ENCODE assay signal across 8 mouse cellular contexts in genomic region chr12:30369786-30370185, GRCm38 (mm10). TPM values are rescaled to one million over a fixed set of nuclear protein-coding genes. Genes with fewer than 3 reads are reported as not detected.
DNase-seq lines count a peak whose midpoint lies in the region; ATAC-seq lines count a peak whose summit lies in the region.

No protein-coding gene starts in this region.

- H3K4me3 ChIP-seq in forebrain, embryonic 16.5 days (replicated peaks; ENCODE audit: low read length): no peak overlapping the region
- no peak overlapping the region for H3K4me3 ChIP-seq in hindbrain, embryonic 11.5 days (ENCODE audit: low read depth, low read length)

- no peaks in the 10 kb centered on the region for H3K9me3 ChIP-seq in forebrain, embryonic 16.5 days (ENCODE audit: control insufficient read depth, low read length)
- no peaks in the 10 kb centered on the region for H3K9me3 ChIP-seq in hindbrain, embryonic 11.5 days (ENCODE audit: control insufficient read depth, low read length)

- no peaks in the 10 kb centered on the region for H3K27me3 ChIP-seq in forebrain, embryonic 16.5 days (replicated peaks; ENCODE audit: control insufficient read depth, insufficient read depth, low read length)
- H3K27me3 ChIP-seq in hindbrain, embryonic 11.5 days (ENCODE audit: control insufficient read depth, insufficient read depth, low read length): 0 out of 2 replicates have a peak, but pooled peaks cover 2% of the 10 kb centered on the region

- peak; percentile 56 for ATAC-seq in forebrain, embryonic 16.5 days
- no peak for ATAC-seq in hindbrain, embryonic 11.5 days (ENCODE audit: low FRiP score)

- H3K27ac ChIP-seq in forebrain, embryonic 16.5 days (ENCODE audit: low read length): no peak overlapping the region
- no peak overlapping the region for H3K27ac ChIP-seq in hindbrain, embryonic 11.5 days (ENCODE audit: low read depth, low read length)

- no peak overlapping the region for H3K4me2 ChIP-seq in forebrain, embryonic 16.5 days (ENCODE audit: low read length)
- H3K4me2 ChIP-seq in hindbrain, embryonic 11.5 days (replicated peaks; ENCODE audit: low read depth, low read length): no peak overlapping the region

- no peak overlapping the region; the same call in 1 of the 2 replicates for H3K9ac ChIP-seq in forebrain, embryonic 16.5 days (replicated peaks; ENCODE audit: low read depth, low read length)
- H3K9ac ChIP-seq in hindbrain, embryonic 11.5 days (ENCODE audit: low read depth, low read length): no peak overlapping the region

- H3K4me1 ChIP-seq in forebrain, embryonic 16.5 days (replicated peaks; ENCODE audit: control insufficient read depth, insufficient read depth, low read length): peaks cover 9% of the 10 kb centered on the region; the same call in 1 of the 2 replicates
- H3K4me1 ChIP-seq in hindbrain, embryonic 11.5 days (replicated peaks; ENCODE audit: control insufficient read depth, insufficient read depth, low read length): 0 out of 2 replicates have a peak, but pooled peaks cover 2% of the 10 kb centered on the region

- WGBS in forebrain, embryonic 16.5 days: 10% methylated on average over 6 of the region's 6 CpGs
- WGBS in hindbrain, embryonic 11.5 days: 13% methylated on average over 6 of the region's 6 CpGs

- peak; percentile 66 for DNase-seq in R1 (ENCODE audit: low read depth, low spot score)
- DNase-seq in cerebellum, adult 11 months: peak; percentile 41
- DNase-seq in hindbrain, embryonic 11.5 days (ENCODE audit: low spot score): peak; percentile 85
- DNase-seq in layer of hippocampus, adult 9-10 months (ENCODE audit: low spot score): peak; percentile 82
- peak; percentile 72 for DNase-seq in lung, postnatal 25 days (ENCODE audit: low spot score)
- peak; percentile 85 for DNase-seq in right cerebral cortex, postnatal 25 days
- DNase-seq in natural killer cell, adult 2 months (ENCODE audit: low spot score in 2 of 2): no peak

- H3K36me3 ChIP-seq in forebrain, embryonic 16.5 days (ENCODE audit: control insufficient read depth, insufficient read depth): no peaks in the 10 kb centered on the region
- no peaks in the 10 kb centered on the region for H3K36me3 ChIP-seq in hindbrain, embryonic 11.5 days (ENCODE audit: control insufficient read depth, insufficient read depth, low read length)

RNA-seq across cellular contexts. Expression of gene Sntg2, which starts 3.4 kb away (rescaled TPM):
- polyA plus RNA-seq in forebrain, embryonic 16.5 days (2015; fragmentation: Nextera tagmentation; extraction: Ambion mirVana): 2.6 and 3.1 TPM in 2 replicates
- 0.43 and 1.0 TPM in 2 replicates for polyA plus RNA-seq in hindbrain, embryonic 11.5 days (2014; fragmentation: Nextera tagmentation; extraction: Ambion mirVana)

Comparison
In these comparisons a context has a peak if more than half of its experiments do, and no peak if none do; other contexts are left out.
1. DNase-seq: peak in R1 (single experiment), cerebellum, adult 11 months (single experiment), hindbrain, embryonic 11.5 days (single experiment), layer of hippocampus, adult 9-10 months (single experiment), lung, postnatal 25 days (single experiment) and right cerebral cortex, postnatal 25 days (single experiment); none in natural killer cell, adult 2 months (0 of 2).